Mouse (Mus musculus) T-helper 2 cell (primary cell): ENCODE results near the gene Erc2.

Source experiments
- in situ Hi-C: fragments of 300-600 bp; cut with MboI, MseI; formaldehyde crosslinking; loops from one replicate; pipeline ENCODE4 v1.15.1; 2025; ENCODE audit warnings: high pct_unique_total_duplicates

Gene Erc2

DNA sequence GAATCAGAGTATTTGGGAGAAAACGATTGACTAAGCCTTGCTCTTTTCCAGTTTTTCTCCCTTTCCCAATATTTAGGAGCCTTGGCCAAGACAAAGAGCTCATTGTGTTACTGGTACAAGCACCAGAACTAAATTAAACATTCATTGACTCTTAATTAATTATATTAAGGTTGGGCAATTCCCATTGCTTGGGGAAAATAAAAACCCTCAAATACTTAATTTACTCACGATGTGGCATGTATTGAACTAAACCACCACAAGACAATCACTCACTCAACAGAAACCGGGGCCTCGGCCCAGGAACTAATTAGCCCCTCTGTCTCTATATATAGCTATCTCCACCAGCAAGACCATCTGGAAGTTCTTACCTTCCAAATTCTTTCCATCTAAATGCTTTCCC, 740.1 kb downstream of the Erc2 start:
- in situ Hi-C loops, result no loop called here

- in situ Hi-C loops, result no loop called here
Measured at GRCm38 (mm10) chr14:28370713-28371112, 748.5 kb downstream of the Erc2 start.

- in situ Hi-C loops, result no loop called here
Measured at GRCm38 (mm10) chr14:28371651-28372050, 749.4 kb downstream of the Erc2 start.

GRCm38 (mm10) chr14:28375642-28376091, 753.4 kb downstream of the Erc2 start:
- in situ Hi-C loops, result no loop called here

DNA sequence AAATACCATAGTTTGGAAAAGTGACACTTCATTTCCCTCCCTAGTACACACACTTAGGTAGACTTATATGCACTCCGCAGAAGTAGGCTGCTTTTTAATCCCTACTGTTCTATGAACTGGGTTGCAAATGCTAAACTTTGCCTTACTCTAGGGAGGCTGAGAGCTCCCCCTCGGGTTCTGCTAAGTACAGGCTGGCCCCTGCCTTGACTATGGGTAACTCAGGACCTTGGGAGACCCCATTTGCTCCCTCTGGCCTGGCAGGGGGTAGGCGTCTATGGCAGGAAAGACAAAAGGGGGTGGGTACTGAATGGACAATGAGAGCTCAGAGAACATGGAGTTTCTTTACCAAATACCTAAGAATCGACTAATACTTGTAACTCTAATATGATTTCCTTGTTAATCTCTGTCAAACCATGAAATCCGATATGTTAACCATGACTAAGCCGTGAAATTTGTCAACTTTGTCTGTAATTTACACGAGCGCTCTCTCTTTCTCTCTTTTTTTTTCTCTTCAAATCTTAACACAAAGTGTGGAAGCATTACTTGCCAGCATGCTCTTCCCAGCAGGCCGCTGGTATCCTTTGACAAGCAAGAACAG, 754.1 kb downstream of the Erc2 start:
- in situ Hi-C loops, result no loop called here

DNA sequence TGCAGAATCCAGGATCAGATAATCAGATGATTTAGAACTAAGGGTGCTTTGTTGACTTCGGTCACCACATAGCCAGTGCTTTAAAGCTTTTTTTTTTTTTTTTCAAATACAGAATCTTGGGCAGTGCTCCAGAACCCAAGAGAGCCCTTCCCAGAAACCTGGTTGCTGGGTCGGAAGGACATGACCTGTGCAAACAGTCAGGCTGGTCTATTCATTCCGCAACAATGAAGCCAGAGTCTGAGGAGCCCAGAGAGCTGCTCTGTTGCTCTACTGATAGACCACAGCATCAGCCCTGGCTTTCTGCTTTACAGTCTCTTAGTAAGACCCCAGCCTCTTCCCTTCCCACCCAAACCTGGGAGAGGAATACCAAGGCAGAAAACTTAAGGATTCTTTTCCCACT, 755.3 kb downstream of the Erc2 start:
- in situ Hi-C loops, result no loop called here

- in situ Hi-C loops, result no loop called here
Measured at GRCm38 (mm10) chr14:28380129-28380528, 757.9 kb downstream of the Erc2 start.

- in situ Hi-C loops, result no loop called here
Measured at GRCm38 (mm10) chr14:28381801-28382550, 759.7 kb downstream of the Erc2 start.

DNA sequence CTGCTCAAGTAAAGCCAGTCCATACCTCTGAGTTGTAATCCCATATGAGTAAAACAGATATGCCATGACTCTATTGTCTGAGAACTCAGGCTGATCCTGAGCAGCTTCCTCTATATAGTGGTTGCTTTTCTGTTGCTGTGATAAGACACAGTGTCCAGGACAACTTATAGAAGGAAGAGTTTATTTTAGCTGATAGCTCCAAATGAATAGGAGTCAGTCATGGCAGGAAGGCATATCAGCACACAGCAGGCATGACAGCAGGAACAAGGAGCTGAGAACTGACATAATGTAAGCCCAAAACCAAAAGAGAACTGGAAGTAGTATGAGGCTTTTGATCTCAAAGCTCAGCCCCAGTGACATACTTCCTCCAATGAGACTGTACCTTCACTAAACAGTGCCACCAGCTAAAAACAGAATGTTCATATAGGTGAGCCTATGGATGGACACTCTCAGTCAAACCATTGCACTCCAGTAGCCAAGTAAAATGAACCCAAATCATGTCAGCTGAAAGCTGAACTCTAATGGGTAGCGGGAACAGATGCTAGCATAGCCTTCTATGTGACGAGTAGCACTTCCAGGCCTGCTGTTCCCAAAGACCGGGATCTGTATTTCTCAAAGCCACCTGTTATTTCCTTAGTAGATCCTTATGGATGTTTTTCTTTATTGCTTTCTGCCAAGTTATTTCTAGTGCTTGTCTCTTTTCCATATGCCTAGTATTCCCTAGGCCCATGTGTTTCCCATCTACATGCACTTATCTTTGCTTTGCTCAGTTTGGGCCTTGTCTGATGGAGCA, 764.8 kb downstream of the Erc2 start:
- in situ Hi-C loops, result no loop called here

DNA sequence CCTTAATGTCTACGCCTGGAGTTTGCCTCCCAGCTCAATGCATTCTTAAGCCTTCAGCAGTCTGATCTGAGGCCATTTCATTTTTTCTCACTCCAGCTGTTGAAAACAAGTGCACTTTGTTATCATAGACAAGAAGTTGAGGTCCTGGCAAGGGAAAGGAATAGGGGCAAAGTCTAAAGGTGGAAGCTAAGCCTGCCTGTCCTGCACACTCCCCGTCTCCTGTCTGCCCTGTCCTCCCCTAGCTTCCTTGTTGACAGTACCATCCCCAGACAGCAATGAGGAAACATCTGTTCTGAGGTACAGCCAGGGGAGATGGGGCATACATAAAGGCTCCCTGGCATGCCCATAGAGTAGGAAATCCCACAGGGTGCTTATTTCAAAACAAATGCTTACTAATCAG, 776.7 kb downstream of the Erc2 start:
- in situ Hi-C loops, result no loop called here

- in situ Hi-C loops, result no loop called here
Measured at GRCm38 (mm10) chr14:28399897-28400296, 777.7 kb downstream of the Erc2 start.

- in situ Hi-C loops, result no loop called here
Measured at GRCm38 (mm10) chr14:28405277-28405840, 783.1 kb downstream of the Erc2 start.

- in situ Hi-C loops, result no loop called here
Measured at GRCm38 (mm10) chr14:28409390-28409789, 787.2 kb downstream of the Erc2 start.

DNA sequence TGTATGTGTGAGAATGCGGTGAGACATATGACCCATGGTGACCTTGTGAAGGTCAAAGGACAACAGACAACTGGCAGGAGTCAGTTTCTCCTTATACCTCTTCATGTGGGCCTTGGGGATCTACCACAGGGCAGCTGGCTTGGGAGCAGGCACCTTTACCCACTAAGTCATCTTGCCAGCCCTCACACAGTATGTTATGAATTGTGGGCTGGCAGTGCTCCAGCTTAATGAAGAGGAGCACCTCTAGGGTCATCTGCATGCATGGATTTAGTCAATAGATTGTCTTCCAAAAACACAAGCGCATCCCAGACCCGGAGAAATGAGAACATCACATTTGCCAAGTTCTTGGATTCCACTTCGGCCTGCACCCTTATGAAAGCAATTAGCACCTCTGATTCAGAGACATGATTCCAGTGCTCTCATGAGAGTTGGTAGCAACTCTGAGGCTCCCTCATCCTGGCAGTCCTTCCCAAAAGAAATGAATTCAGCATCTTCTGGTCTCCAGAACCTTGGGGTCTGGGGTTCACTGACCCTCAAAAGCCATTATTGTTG, 787.6 kb downstream of the Erc2 start:
- in situ Hi-C loops, result no loop called here

GRCm38 (mm10) chr14:28410789-28411225, 788.6 kb downstream of the Erc2 start:
- in situ Hi-C loops, result no loop called here

GRCm38 (mm10) chr14:28412252-28412995, 790.2 kb downstream of the Erc2 start:
- in situ Hi-C loops, result no loop called here

DNA sequence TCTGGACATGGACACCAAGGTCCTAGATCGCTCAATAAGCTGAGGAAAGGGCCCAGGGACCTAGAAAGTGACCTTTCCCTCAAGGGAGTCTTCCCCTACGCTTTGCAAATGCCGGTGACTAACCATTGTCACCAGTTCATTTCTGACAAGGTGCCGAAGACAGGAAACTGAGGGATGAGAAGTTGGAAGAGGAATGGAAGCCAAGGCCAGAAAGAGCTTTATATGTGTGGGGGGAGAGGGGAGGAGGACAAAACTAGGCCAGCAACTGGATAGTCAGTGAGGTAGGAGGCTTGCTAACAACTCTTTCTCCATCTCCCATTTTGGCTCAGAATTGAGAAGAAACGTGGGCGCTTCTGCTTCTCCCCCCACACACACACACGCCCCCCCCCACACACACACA, 791.3 kb downstream of the Erc2 start:
- in situ Hi-C loops, result no loop called here

DNA sequence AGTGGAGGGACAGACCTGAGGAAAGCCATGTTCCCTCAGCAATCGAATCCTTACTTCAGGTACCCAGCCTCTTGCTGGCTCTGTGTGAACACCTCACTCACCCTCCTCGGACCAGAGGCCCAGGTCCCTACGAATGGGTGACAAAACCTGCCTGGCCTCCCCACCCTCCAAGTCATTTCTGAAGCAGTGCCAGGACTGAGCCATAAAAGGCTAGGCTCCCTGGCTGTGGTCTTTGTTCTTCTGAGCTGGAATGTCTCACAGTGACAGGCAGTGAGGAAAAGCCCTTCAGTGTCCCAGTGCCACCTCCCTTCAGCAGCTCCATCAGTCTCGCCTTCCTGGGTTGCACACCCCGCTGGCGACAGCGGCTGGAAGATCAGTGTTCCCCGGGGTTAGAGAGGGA, 794.8 kb downstream of the Erc2 start:
- in situ Hi-C loops, result no loop called here

DNA sequence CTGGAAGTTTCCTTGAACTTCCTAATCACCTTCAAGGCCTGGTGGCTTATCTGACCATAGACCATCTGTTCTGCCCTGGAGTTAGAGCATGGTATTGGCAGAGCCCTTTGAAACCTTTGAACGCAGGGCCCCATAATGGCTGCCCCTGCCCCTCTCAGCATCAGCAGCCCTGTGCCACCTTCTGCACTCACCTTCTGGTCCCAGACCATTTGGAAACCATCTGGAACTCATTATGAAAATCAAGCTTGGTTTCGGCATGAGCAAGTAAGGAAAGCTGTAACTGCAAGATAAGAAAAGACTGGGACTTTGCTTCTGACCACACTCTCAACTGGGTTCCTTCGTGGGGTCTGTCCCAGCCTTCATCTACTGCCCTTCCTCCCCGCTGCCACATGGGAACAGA, 796.3 kb downstream of the Erc2 start:
- in situ Hi-C loops, result no loop called here

DNA sequence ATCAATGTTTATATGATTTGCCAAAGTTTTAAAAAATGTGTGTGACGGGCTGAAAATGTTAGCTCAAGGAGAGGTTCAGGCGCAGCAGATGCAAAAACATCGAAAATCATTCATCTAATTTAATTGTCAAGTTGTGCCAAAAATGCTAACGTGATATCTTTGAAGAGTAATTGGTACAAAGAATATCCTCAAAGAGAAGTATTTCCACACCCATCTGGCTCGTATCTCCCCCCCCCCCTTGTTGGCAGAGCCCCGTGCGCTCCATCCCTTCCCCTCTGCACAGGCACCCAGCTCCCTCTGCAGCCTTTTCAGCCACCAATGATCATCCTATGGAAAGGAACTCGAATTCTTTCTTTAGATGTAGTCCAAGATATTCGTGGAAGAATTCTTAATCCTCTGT, 797.0 kb downstream of the Erc2 start:
- in situ Hi-C loops, result no loop called here

- in situ Hi-C loops, result no loop called here
Measured at GRCm38 (mm10) chr14:28420596-28420995, 798.4 kb downstream of the Erc2 start.
